Mouse (Mus musculus) heart, embryonic 14.5 days (tissue): ENCODE results near the gene Tgfbr3l. TPM values are rescaled to one million over a fixed set of nuclear protein-coding genes. Genes with fewer than 3 reads are reported as not detected.

Experiments
- ATAC-seq: fragments of 200-750 bp; cut with Nextera tagmentation; 2 replicates; pipeline ENCODE4 v1.8.0; 2017; ENCODE audit warnings: low read depth, moderate TSS enrichment; ENCODE audit not compliant: insufficient number of reproducible peaks, insufficient read depth, low FRiP score
- H3K27ac ChIP-seq, 2 experiments: fragments of 200-500 bp in 1 of 2; fragments of 300-500 bp in 1 of 2; sonication (generic) in 1 of 2; replicated peaks in 1 of 2; 2 replicates each; pipeline ENCODE4 v1.5.1; 2012 to 2014; ENCODE audit warnings: low read depth in 2 of 2, low read length in 2 of 2, control low read depth in 1 of 2, mild to moderate bottlenecking in 1 of 2, mixed read lengths in 1 of 2; ENCODE audit not compliant: control insufficient read depth in 1 of 2, insufficient read depth in 1 of 2
- H3K27me3 ChIP-seq: fragments of 300-500 bp; sonication (generic); 2 replicates; pipeline ENCODE4 v1.6.1; 2014; ENCODE audit warnings: mild to moderate bottlenecking, low read length, control low read depth; ENCODE audit not compliant: control insufficient read depth, insufficient read depth
- H3K36me3 ChIP-seq: fragments of 300-500 bp; sonication (generic); 2 replicates; pipeline ENCODE4 v1.6.1; 2014; ENCODE audit warnings: mild to moderate bottlenecking, control low read depth, low read length, mixed read lengths; ENCODE audit not compliant: control insufficient read depth, insufficient read depth
- H3K4me1 ChIP-seq, 2 experiments: fragments of 200-500 bp in 1 of 2; fragments of 300-500 bp in 1 of 2; sonication (generic) in 1 of 2; 2 replicates each; pipeline ENCODE4 v1.6.1; 2012 to 2014; ENCODE audit warnings: low read length in 2 of 2, control low read depth in 1 of 2, mixed read lengths in 1 of 2; ENCODE audit not compliant: control insufficient read depth in 2 of 2, insufficient read depth in 2 of 2
- H3K4me2 ChIP-seq: fragments of 300-500 bp; sonication (generic); 2 replicates; pipeline ENCODE4 v1.6.1; 2014; ENCODE audit warnings: mild to moderate bottlenecking, low read length
- H3K4me3 ChIP-seq, 2 experiments: fragments of 200-500 bp in 1 of 2; fragments of 300-500 bp in 1 of 2; sonication (generic) in 1 of 2; 2 replicates each; pipeline ENCODE4 v1.5.1; 2012 to 2014; ENCODE audit warnings: low read length in 2 of 2, mild to moderate bottlenecking in 2 of 2, control low read depth in 1 of 2, low read depth in 1 of 2, moderate library complexity in 1 of 2; ENCODE audit not compliant: control insufficient read depth in 1 of 2, insufficient read depth in 1 of 2
- H3K9ac ChIP-seq: fragments of 300-500 bp; sonication (generic); 2 replicates; pipeline ENCODE4 v1.6.1; 2014; ENCODE audit warnings: mild to moderate bottlenecking, low read length
- H3K9me3 ChIP-seq: fragments of 300-500 bp; sonication (generic); 2 replicates; pipeline ENCODE4 v1.6.1; 2016; ENCODE audit warnings: low read length, control low read depth; ENCODE audit not compliant: control insufficient read depth
- WGBS: fragments of 180-500 bp; shearing (Covaris S2); extraction: QIAGEN DNeasy Blood & Tissue Kit; methylation state at CpG from one replicate; pipeline ENCODE4 v1.1.7; 2014; 5-methylcytosine and 5-hydroxymethylcytosine counted together
- polyA plus RNA-seq: library from polyadenylated mRNA; unstranded; fragments of >200 nt; fragmentation: Nextera tagmentation; extraction: Ambion mirVana; gene quantifications from 2 replicates; pipeline ENCODE4 v1.2.1, GENCODE M21; 2014

Gene Tgfbr3l
- polyA plus RNA-seq, 1 experiment from 2014 or later = 2.6 TPM

DNA sequence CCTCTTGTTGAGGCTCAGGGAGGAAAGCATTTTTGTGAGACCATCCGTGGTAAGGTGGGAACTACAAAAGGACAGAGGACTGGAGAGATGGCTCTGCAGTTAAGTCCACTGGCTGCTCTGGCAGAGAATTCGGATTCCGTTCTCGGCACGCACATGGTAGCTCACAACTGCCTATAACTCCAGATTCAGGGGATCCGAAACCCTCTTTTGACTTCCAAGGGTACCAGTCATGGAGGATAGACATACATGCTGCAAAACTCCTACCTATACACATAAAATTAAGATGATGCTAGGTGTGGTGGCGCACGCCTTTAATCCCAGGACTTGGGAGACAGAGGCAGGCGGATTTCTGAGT is 28.1 kb downstream of the Tgfbr3l start:
- no peak for ATAC-seq
- Histone ChIP-seq H3K9ac (peak overlapping the region; percentile 80), H3K27me3 (no peaks in the 10 kb centered on the region), H3K27ac (peak overlapping the region; percentile 48 to 54), H3K9me3 (no peaks in the 10 kb centered on the region), H3K4me2 (peak overlapping the region; percentile 87), H3K36me3 (peaks cover 29% of the 10 kb centered on the region), H3K4me1 (peaks cover 3 to 10% of the 10 kb centered on the region in 2 experiments; a peak in 3 of 4 replicates), H3K4me3 (peak overlapping the region; percentile 70 to 85)
- 30% methylated on average over 9 of the region's 9 CpGs for WGBS

DNA sequence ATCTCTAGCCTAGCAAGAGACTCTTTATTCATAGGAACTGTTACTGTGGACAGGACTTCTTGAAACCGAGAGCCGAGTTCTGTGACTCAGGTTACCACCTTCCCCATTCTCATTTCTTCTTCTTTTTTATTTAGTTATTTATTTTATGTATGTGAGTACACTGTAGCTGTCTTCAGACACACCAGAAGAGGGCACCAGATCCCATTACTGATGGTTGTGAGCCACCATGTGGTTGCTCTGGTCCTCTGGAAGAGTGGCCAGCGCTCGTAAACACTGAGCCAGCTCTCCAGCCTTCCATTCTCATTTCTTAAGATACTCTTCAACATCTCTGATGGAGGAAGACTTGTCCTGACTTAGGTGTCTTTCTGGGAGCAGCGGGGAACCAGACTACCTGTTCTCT is 44.7 kb downstream of the Tgfbr3l start:
- no peak overlapping the region for H3K27ac ChIP-seq
- H3K9me3 ChIP-seq = no peaks in the 10 kb centered on the region
- H3K4me1 ChIP-seq = no peaks in the 10 kb centered on the region
- 89% methylated on average over 5 of the region's 5 CpGs for WGBS
- H3K4me3 ChIP-seq = no peak overlapping the region
- no peak overlapping the region for H3K4me2 ChIP-seq
- H3K36me3 ChIP-seq = peaks cover 98% of the 10 kb centered on the region
- H3K9ac ChIP-seq = no peak overlapping the region
- H3K27me3 ChIP-seq = no peaks in the 10 kb centered on the region
- no peak for ATAC-seq

DNA sequence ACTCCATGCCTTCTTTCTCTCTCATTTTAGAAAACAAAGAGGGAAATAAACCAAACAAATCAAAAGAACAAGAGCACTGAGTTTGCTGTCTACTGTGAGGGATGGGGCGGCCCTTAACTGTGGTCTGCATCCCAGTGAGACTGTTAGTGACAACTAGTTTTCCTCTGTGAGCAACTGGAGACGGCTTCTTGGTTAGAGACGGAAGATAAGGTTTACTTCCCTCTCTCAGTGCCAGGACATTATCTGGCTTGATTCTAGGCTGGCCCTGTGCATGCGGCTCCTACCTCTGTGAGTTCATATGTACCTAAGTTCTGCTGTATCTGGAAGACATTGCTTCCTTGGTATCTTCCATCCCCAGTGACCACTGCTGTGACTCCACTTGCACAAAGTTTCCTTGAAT is 49.8 kb downstream of the Tgfbr3l start:
- no peak overlapping the region for H3K4me3 ChIP-seq

More for the DNA sequence above, 49.8 kb downstream of the Tgfbr3l start:
- no peak overlapping the region for H3K9ac ChIP-seq
- 74% methylated on average over 4 of the region's 4 CpGs for WGBS
- H3K36me3 ChIP-seq = peaks cover 99% of the 10 kb centered on the region
- no peak overlapping the region for H3K27ac ChIP-seq
- no peak for ATAC-seq
- no peak overlapping the region for H3K4me2 ChIP-seq
- no peaks in the 10 kb centered on the region for H3K9me3 ChIP-seq
- H3K4me1 ChIP-seq = no peaks in the 10 kb centered on the region
- H3K27me3 ChIP-seq = no peaks in the 10 kb centered on the region

Other genes starting within 250 kb of the Tgfbr3l start
- gene Cd209f, start 142.4 kb upstream of the Tgfbr3l start, polyA plus RNA-seq = not detected in 2 replicates
- not detected in 2 replicates for gene Cd209g, start 114.1 kb upstream of the Tgfbr3l start, polyA plus RNA-seq
- 10.3 and 11.8 TPM in 2 replicates for gene Evi5l, start 81.6 kb upstream of the Tgfbr3l start, polyA plus RNA-seq
- gene Prr36, start 30.8 kb upstream of the Tgfbr3l start, polyA plus RNA-seq = 0.19 and 0.47 TPM in 2 replicates
- not detected in 2 replicates for gene Lrrc8e, start 21.4 kb upstream of the Tgfbr3l start, polyA plus RNA-seq
- 14.9 and 16.9 TPM in 2 replicates for gene Map2k7, start 9.5 kb upstream of the Tgfbr3l start, polyA plus RNA-seq
- 0.22 and 0.53 TPM in 2 replicates for gene Gm49320, start 9.3 kb upstream of the Tgfbr3l start, polyA plus RNA-seq
- gene Snapc2, start 4.9 kb downstream of the Tgfbr3l start, polyA plus RNA-seq = 39.8 and 46.2 TPM in 2 replicates
- gene Ctxn1, start 11.1 kb downstream of the Tgfbr3l start, polyA plus RNA-seq = 20.9 and 29.4 TPM in 2 replicates
- 77.6 and 85.0 TPM in 2 replicates for gene Timm44, start 27.7 kb downstream of the Tgfbr3l start, polyA plus RNA-seq
- 9.6 and 9.9 TPM in 2 replicates for gene Ccl25, start 77.0 kb downstream of the Tgfbr3l start, polyA plus RNA-seq
- 173 and 174 TPM in 2 replicates for gene Elavl1, start 77.2 kb downstream of the Tgfbr3l start, polyA plus RNA-seq
- 52.9 and 57.9 TPM in 2 replicates for gene Cers4, start 244.8 kb downstream of the Tgfbr3l start, polyA plus RNA-seq